Mouse (Mus musculus): ENCODE data around the gene Get4.

Get4 gene

GRCm38 (mm10) chr5:139285383-139286067 is 33.4 kb downstream of the Get4 start:
- DNase-seq = no peak

DNA sequence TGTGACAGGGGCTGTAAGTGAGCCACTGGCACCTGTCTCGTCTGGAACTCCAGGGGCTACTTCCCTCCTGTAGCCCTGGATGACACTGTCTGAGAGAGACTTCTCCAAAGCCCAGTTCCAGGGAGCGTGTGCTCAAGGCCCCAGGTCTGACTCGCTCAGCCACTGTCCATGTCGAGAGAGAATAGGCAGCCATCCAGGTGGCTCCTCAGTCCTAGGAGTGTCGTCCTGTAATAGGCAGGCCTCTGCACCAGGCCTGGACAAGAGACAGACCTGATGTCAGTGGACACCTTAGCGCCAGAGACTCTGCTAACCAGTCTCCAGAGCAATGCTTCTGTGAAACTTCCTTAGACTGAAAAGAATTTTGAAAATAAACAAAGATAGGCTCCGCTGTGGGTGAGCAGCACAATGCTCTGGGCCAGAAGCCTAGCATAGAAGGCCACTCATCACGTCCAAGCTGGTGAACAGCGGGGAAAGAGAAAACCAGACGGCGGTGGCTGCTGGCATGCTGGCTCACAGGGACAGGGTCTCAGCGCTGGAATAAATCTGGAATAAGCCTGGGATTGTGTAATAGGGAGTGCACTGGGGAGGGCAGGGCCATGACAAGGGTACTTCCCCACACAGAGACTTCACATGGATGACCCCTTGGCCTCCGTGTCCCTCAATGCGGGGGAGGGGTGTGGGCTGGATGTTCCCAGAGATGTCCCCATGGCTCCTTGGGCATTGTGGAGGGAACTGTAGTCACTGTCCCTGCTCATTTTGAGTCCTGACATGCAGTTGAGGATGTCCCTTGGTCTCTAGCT is 34.2 kb downstream of the Get4 start:
- DNase-seq = no peak

DNA sequence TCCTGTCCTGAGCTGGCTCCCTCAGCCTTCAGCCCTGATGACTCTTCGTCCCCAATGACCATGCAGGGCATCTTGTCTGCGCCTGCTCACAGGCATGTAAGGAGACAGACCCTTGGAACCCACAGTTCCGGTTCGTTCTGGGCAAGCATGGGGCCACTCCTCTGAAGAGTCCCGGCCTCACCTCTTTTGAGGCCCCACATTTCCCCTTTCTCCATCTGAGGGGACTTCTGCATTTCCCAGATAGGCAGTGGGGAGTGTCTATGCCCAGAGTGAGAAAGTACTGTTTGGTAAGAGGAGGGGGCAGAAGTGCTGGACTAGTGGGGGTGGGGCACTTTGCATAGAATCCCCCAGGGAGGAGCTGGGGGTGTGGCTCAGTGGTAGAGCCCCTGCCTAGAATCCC is 35.0 kb downstream of the Get4 start:
- no peak for DNase-seq

GRCm38 (mm10) chr5:139287787-139288186 is 35.7 kb downstream of the Get4 start:
- no peak for DNase-seq

DNA sequence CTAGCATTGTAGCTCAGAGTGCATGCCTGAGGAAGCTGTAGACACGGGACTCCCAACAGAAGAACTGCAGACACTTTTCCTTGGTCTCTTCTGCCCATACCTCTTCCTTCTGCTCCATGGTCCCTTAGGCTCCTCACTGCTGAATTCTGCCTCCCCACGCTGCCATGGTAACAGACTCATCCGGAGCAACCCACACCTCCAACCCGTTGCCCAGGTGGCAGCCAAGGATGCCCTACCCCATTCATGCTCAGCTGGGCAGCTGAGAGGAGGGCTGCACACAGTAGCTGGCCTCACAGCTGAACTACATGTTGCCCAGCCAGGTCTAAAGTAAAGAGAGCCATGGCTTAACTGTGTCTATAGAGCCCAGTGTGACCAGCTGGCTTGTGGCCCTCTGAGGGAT is 36.5 kb downstream of the Get4 start:
- no peak for DNase-seq

DNA sequence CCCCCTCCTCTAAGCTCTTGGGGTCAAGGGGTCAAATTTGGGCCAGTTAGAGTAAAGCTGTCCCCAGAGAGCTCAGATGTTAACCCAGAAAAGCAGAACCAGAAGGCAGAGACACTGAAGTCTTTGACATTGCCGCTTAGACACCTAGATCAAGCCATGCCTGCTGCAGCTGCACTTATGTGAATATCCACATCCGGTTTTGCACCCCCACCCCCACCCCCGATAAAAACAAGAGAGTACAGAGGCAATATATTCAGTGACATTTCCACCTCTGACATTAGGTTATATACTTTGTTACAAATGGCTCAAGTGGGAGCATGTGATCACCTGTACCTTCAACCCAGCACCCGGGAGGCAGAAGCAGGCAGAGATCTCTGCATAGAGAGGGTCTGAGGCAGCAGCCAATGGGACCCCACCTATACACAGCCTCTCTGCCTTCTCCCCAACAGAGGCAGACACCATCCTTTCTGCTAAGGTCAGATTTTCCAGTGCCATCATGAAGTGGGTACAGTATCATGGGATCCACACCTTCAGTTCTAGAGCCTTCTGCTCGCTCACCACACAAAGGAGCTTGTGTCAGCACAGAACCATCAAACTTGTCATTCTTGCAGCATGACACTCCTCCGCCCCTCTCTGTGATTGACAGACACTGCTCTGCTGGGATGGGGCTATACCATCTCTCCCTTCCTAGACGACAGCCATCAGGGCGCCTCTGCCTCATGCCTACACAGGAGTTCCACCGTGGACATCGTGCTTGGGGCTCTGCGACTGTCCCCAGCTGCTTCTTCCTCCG is 38.5 kb downstream of the Get4 start:
- DNase-seq = no peak

- peak; percentile 65 for DNase-seq
Observed at GRCm38 (mm10) chr5:139291811-139292560, 39.9 kb downstream of the Get4 start.

DNA sequence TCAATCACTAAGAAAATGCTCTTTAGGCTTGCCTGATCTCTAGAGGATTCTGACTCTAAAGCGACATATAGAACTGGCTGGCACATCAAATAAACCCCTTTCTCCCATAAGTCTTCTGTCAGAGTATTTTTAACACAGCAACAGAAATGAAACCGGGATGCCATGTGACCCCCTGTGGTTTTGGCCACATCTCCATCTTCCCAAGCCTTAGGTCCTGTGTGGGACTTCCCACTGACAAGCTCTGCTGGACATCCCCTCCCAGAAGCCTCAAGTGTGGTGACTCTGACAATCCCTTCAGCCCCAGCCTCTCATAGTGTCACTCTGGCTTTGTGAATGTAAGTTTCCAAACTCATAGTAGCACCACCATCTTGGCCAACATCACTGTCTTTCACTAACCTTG is 42.0 kb downstream of the Get4 start:
- DNase-seq = no peak

- no peak for DNase-seq
Observed at GRCm38 (mm10) chr5:139297092-139297491, 45.0 kb downstream of the Get4 start.

DNA sequence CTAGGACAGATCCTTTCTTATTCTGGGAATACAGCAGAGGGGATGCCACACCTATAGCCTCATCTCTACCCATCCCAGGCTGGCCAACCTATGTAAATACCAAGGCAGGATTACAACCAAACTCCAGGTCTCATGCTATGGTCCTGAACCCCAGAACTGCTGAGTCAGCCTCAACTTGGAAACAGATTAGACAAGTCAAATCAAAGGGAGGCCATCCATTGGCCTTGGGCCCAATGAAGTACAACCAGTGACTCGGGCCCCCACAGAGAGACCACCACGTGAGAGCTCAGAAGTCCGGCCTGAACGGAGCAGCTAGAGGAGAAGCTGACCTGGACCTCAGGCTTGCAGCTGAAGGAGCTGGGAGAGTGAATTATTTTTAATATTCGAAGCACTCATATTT is 45.6 kb downstream of the Get4 start:
- DNase-seq = no peak

- DNase-seq = no peak
Observed at GRCm38 (mm10) chr5:139302101-139302500, 50.0 kb downstream of the Get4 start.

- DNase-seq = no peak
Observed at GRCm38 (mm10) chr5:139303646-139304061, 51.5 kb downstream of the Get4 start.

- no peak for DNase-seq
Observed at GRCm38 (mm10) chr5:139309946-139310345, 57.8 kb downstream of the Get4 start.

GRCm38 (mm10) chr5:139310477-139310876 is 58.4 kb downstream of the Get4 start:
- no peak for DNase-seq

DNA sequence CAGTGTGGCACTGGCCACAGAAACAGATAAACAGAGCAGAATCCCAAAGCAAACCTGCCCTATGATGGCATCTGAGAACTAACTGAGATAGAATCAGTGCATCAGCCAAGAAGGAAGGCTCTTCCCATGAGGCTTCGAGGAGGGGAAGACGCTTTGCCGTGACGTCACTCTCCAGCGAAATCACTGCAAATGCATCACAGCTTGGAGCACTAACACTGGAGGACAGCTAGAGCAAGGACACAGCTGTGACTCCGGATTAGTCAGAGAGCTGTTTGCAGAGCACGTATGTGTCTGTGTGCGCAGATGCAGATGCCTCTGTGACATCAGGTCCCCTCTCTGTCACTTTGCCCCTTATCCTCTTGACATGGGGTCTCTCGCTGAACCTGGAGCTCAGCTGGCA is 59.7 kb downstream of the Get4 start:
- DNase-seq = no peak

DNA sequence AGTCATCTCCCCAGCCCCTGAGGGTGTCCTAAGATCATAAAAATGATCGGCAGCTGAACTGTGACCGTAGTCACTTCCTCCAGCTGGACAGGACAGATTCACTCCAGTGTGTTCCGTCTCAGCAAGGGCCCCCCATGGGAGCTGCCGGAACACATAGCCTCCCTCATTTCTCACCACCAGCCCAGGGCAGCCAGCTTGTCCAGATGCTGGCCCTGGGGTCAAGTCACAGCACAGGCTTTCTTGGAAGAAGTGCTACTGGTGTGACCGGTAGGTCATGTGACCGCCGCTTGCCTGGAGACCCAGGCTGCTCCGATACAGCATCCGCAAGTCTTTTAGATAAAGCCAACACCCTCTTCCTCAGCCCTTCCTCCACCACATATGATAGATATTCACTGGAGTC is 61.4 kb downstream of the Get4 start:
- DNase-seq = no peak

GRCm38 (mm10) chr5:139314941-139315642 is 63.0 kb downstream of the Get4 start:
- peak; percentile 73 for DNase-seq

DNA sequence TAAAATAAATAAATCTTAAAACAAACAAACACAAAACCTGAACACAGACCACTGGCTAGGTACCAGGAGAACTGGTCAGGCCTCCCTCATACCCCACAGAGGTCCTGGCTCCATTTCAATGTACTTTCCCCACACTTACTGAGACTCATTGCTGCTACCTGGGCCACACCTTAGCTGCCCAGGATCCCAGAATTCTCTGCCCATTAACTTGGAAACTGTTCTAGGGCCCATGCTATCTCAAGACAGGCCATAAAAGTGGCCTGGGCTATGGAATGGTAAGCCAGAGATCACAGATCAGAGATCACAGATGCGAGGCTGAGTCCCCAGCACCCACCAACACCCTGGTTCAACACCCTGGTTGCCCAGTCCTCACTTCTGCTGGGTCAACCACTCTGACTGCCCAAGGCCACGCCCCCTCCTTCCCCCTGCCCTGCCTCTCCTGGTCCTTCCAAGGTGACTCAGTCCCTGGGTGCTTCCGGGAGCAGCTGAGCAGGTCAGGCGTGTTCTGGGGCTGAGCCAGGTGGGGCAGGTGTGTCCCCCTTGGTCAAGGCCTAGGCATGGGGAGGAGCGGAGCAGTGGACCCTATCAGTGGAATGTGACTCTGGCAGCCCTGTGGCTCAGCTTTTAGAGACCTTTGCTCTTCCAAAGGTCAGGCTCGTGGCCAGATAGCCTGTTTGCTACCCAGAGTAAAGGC is 65.0 kb downstream of the Get4 start:
- DNase-seq = peak; percentile 91

DNA sequence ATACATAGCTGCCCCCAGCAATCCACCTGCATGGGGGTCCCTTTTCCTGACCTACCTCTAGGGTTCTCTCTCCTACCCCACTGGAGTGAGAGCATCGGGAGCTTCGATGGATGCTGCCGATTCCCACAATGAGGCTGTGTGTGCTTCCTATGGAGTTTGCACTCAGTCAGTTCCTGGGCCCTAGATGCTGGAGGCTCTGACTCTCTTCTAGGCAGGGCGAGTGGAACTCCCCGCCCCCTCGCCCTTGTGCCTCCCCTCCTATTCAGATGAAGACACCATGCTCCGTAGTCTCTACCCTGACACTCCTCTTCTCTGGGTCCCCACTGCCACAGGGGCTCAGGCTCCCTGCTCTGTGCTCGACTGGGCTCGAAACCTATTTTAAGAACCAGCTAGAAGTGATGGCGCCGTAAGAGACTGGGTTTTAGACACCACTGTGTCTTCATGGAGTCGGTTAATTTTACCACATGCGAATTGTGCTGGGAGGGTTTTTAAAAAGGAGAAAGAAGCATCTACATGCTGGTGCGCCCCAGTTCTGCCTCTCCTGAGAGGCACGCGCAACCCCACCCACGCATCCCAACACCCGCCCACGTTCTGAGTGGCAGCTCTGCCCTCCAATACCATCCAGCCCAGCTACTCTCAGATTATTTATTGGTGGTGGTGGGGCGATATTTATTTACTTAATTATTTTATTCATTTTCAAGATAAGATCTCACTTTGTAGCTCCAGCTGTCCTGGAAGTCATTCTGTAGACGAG is 65.8 kb downstream of the Get4 start:
- no peak for DNase-seq
